Mouse (Mus musculus) stomach, postnatal 0 days (tissue): ENCODE data around the gene Gm853.

Source experiments
- CTCF ChIP-seq: IDR thresholded peaks from 2 replicates; pipeline ENCODE4 v1.5.1; 2016; ENCODE audit warnings: antibody characterized with exemption, low read depth, mild to moderate bottlenecking, moderate library complexity
- EP300 ChIP-seq: optimal IDR thresholded peaks from 2 replicates; pipeline ENCODE3; 2016; ENCODE audit warnings: antibody characterized with exemption

DNA sequence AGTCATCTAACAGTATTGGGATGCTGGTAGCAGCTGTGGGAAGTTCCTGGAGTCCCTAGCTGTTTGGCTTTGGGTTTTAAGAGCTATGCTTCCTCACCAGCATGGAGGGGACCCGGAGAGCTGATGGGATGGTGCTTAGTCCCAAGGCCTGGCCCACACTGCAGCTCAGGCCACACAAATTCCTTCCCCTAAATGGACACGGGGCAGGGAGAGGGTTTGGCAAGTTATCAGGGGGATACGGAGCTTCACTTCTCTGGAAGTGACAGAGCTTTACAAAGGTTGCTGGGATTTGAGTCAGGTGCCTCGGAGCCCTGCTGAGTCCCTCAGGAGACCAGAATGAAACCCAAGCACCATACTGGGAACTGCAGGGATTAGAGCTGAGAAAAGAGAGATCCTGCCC, 60.9 kb downstream of the Gm853 start:
- TF ChIP-seq CTCF (no peak), EP300 (no peak)
